Mouse (Mus musculus): ENCODE data around the gene Zfp865. TPM values are rescaled to one million over a fixed set of nuclear protein-coding genes. Genes with fewer than 3 reads are reported as not detected.
A peak's percentile ranks its signal among the peaks of the same experiment; 100 is the strongest.
"Not testable (repeated sequence)": the region's sequence is repeated elsewhere in the genome, so short reads cannot be mapped to it uniquely, and the experiment has no call there.

The Zfp865 gene
- polyA plus RNA-seq, 1 experiment from 2014 or later: 5.5 TPM

DNA sequence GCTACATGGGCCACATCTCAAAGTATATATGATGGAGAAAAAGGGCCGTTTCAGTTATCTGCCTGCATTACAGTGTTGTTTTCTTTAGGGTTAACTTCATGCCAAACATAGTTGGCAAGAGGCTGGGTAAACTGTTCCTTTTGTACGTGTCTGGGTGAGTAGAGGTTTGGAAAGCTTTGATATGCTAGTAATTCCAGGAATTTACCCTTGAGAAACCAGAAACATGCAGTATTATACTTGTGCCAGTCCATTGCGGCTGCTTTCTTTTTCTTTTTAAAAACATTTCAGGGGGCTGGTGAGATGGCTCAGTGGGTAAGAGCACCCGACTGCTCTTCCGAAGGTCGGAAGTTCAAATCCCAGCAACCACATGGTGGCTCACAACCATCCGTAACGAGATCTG, 23.2 kb upstream of the Zfp865 start:
- peaks cover 25% of the 10 kb centered on the region for H3K9me3 ChIP-seq (replicated peaks)
- DNase-seq (ENCODE audit: low spot score): no peak
- H3K4me1 ChIP-seq: peaks cover 42% of the 10 kb centered on the region
- H3K4me3 ChIP-seq: peak overlapping the region; percentile 78
- peaks cover 33% of the 10 kb centered on the region for H3K27me3 ChIP-seq (ENCODE audit: low read depth, poor library complexity, severe bottlenecking)
- peaks cover 28% of the 10 kb centered on the region for H3K36me3 ChIP-seq
- 78% methylated on average over 8 of the region's 8 CpGs for WGBS
- H3K27ac ChIP-seq (replicated peaks): no peak overlapping the region

DNA sequence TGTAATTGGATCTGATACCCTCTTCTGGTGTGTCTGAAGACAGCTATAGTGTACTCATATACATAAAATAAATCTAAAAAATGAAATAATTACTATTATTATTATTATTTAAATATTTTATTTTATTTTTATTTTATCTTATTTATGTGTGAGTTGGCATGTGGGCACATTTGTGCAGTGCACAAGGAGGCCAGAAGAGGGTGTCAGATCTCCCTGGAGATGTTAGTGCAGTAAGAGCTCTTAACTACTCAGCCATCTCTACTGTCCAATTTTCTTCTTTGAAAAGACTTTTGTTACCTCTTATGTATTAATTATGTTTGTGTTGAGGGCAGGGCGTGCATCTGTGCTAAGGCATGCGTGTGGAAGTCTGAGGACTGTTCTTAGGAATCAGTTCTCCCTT, 20.3 kb upstream of the Zfp865 start:
- H3K27ac ChIP-seq (replicated peaks): no peak overlapping the region
- DNase-seq (ENCODE audit: low spot score): no peak
- no peak overlapping the region for H3K4me3 ChIP-seq
- H3K36me3 ChIP-seq: no peaks in the 10 kb centered on the region
- H3K4me1 ChIP-seq: peaks cover 19% of the 10 kb centered on the region
- H3K9me3 ChIP-seq (replicated peaks): peaks cover 21% of the 10 kb centered on the region
- WGBS: 69% methylated on average over 2 of the region's 2 CpGs
- peaks cover 5% of the 10 kb centered on the region for H3K27me3 ChIP-seq (ENCODE audit: low read depth, poor library complexity, severe bottlenecking)

DNA sequence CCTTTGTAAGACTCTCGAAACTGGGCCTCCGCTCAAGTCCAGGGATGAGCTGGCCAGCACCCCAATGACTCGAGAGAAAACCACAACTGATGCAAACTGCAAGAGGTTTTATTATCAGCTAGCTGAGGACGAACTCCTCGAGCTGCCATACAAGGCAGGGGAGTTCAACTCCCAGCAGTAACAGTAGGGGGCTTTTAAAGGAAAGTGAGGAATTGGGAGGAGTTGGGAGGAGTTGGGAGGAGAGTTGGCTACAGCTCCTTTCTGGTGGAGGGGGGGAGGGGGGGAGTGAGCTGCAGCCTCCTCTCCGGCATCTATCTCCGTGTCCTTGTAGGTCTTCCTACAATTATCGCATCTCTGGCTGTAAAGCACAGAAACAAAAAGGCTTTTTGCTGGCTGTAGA, 17.3 kb upstream of the Zfp865 start:
- WGBS: 77% methylated on average over 8 of the region's 8 CpGs
- not testable (repeated sequence) for H3K4me3 ChIP-seq; H3K27me3 ChIP-seq (ENCODE audit: low read depth, poor library complexity, severe bottlenecking); H3K4me1 ChIP-seq; H3K27ac ChIP-seq (replicated peaks); DNase-seq (ENCODE audit: low spot score)
- peaks cover 22% of the 10 kb centered on the region for H3K36me3 ChIP-seq
- H3K9me3 ChIP-seq (replicated peaks): peaks cover 21% of the 10 kb centered on the region

DNA sequence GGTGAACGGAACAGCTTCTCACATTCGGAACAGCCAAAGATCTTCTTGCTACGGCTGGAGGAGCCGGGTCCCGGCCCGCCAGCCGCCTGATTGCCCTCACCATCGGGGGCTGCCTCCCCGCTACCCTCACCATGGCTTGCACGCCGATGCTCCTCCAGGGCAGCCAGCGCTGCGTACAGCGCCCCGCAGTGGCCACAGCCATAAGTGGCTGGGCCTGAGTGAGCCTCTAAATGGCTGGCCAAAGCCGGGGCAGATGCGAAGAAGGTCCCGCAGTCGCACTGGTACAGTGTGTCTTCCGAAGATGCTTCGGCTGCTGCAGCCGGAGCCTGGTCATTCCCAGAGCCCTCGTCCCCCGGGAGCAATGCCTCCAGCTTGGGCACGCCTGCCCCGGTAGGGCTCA, 11.9 kb upstream of the Zfp865 start:
- Histone ChIP-seq H3K36me3 (peaks cover 75% of the 10 kb centered on the region), H3K27ac (replicated peaks) (no peak overlapping the region), H3K9me3 (replicated peaks) (peaks cover 19% of the 10 kb centered on the region), H3K4me1 (peaks cover 2% of the 10 kb centered on the region), H3K4me3 (0 out of 2 replicates have a peak overlapping the region, but pooled peaks have one; percentile 11), H3K27me3 (ENCODE audit: low read depth, poor library complexity, severe bottlenecking) (no peaks in the 10 kb centered on the region)
- 95% methylated on average over 26 of the region's 26 CpGs for WGBS
- DNase-seq (ENCODE audit: low spot score): no peak

DNA sequence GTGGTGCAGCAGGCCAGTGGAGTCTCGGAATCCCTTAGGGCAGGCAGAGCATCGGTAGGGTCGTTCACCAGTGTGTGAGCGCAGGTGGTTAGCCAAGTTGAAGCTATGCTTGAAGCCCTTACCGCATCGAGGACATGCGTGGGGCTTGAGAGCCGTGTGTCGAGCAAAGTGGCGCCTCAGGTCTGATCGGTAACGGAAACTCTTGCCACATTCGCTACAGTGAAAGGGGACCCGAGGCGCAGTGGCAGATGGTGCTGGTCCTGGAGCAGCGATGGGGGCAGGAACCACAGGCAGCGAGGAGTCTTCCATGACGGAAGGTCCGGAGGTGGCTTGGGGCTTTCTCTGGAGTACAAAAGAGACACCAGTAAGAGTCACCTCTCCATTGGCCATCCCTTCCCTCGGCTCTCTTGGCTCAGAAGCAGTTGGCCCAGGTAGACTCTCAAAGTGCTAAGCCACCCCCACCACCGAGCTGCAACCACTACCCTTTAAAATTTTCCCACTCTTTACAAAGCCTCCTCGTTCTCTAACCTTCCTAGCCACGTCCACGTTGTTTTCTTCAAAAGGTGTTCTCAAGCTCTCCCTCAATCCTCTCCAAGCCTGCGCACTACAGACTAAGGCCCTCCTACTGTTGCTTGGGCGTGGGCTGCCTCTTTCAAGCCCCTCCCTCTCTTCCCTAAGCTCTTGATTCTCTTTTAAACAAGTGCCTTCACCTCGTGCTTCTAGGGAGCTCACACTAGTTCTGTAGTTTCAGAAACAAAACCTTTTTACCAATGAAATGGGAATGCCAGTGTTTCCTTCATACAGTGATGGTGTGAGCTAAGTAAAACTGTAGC, 7.3 kb upstream of the Zfp865 start:
- Histone ChIP-seq H3K27ac (replicated peaks) (no peak overlapping the region), H3K4me3 (peak overlapping the region; percentile 77), H3K9me3 (replicated peaks) (peaks cover 10% of the 10 kb centered on the region), H3K27me3 (ENCODE audit: low read depth, poor library complexity, severe bottlenecking) (no peaks in the 10 kb centered on the region), H3K36me3 (peaks cover 65% of the 10 kb centered on the region), H3K4me1 (peaks cover 15% of the 10 kb centered on the region)
- DNase-seq (ENCODE audit: low spot score): no peak
- 90% methylated on average over 27 of the region's 27 CpGs for WGBS

DNA sequence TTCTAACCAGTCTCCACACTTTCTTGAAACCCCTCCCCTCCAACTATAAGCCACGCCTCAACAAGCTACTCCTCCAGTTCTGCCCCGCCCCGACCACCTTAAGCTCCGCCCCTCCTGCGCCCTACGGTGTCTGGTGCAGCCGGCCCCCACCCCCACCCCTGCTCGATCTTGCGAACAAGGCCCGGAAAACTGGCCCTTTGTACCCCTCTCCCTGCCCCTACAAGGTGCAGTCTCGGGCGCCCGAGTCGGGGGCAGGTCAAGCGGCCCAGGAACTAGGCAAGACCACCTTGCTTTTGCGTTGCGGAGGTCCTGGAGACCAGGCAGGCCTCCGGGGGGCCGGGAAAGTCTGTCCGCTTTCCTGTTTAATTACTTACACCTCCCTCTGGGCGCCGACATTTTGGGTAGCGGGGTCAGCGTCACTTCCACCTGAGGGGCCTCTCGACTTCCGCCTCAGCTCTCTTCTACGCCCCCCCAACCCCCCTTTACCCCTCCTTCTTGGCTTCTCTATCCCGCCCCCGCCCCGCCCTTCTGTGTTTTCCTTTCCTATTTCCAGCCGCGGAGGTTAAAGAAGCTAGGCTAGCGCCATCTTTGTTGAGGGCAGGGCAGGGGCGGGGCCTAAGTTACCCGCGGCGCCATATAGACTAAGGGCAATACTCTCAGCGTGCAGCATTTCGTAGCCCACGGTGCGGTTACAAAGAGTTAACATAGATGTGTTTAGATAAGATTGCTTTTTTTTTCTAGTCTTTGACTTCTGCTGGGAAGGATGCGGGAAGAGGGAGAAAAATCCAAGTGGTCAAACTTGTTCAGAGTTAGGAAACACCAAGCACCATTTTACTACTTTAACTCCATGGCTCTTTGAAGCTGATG, 5.7 kb upstream of the Zfp865 start, which contains the start of the genes Zfp524 and Fiz1:
Zfp524 (plus strand) TSS at position 165 of the 867 bp plus-strand sequence.
Fiz1 (minus strand) TSS at position 447 of the 867 bp plus-strand sequence.
- Histone ChIP-seq H3K27ac (replicated peaks) (peak within 1 kb of the TSS; percentile 99), H3K9me3 (replicated peaks) (no peaks in the 10 kb centered on the region), H3K4me3 (peak within 1 kb of the TSS; percentile 77), H3K27me3 (ENCODE audit: low read depth, poor library complexity, severe bottlenecking) (no peaks in the 10 kb centered on the region), H3K36me3 (peaks cover 51% of the 10 kb centered on the region), H3K4me1 (peaks cover 19% of the 10 kb centered on the region)
- under 1% methylated on average over 42 of the region's 42 CpGs for WGBS
- peak; percentile 97 for DNase-seq (ENCODE audit: low spot score)

DNA sequence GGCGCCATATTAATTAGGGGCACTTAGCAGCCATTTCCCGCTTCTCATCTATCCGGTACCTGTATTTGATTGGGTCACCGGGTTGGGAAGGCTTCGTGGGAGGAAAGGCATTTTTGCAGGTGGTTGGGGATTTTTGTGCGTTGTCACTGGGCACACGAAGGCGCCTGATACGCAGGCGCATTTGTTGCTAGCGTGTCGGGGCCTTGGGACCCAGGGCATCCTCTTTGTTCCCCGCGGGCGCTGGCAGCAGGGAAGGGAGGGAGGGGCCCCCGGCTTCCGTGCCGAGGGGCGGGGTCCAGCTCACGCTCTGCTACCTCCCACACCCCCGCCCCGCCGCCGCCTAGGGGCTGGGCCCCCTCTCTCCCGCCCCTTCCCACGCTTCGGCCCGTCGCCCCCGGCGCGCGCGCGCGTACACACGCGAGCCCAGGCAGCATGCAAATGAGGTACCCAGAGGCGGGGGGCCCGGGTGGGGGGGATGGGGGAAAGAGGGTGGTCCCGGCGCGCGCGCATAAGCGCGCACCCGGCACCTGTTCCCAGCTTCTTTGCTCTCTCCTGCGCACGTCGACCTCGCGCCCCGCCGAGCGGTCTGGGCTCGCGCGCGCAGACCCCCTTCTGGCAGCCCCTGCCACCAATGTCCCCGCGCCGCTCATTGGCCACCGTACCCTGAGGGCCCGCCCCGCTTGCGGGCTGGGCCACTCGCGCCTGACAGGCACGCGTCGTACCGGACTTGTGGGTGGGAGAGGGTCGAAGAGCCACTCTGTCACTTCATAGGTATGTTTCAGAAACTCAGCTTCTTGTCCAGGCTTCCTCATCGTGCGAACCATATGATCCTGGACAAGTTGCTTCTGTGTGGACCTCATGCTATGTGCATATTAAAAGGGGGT, 4.8 kb upstream of the Zfp865 start, which contains the start of gene Gm44973:
Gm44973 (plus strand) TSS at position 379 of the 884 bp plus-strand sequence.
- peaks cover 42% of the 10 kb centered on the region for H3K36me3 ChIP-seq
- H3K4me1 ChIP-seq: peaks cover 20% of the 10 kb centered on the region
- peak within 1 kb of the TSS; percentile 99 for H3K27ac ChIP-seq (replicated peaks)
- H3K27me3 ChIP-seq (ENCODE audit: low read depth, poor library complexity, severe bottlenecking): no peaks in the 10 kb centered on the region
- WGBS: under 1% methylated on average over 65 of the region's 76 CpGs
- no peaks in the 10 kb centered on the region for H3K9me3 ChIP-seq (replicated peaks)
- peak within 1 kb of the TSS; percentile 77 for H3K4me3 ChIP-seq
- DNase-seq (ENCODE audit: low spot score): peak; percentile 98

DNA sequence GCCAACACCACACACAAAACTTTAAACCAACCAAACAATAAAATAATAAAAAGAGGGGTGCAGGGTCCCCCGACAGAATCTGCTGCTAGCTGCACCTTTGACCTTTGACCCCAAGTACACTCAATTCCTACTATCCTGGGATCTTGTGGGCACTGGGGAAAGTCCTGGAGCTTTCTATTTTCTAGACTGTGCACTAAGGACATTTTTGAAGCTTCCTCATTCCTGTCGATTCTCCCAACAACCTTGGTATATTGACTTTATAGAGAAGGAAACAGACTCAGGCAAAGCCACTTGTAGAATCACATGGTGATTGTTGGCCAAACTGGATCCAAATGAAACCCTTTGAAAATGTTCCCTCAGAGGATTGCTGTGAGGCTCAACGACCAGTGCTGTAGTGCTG, 4.1 kb upstream of the Zfp865 start:
- Histone ChIP-seq H3K27ac (replicated peaks) (peak overlapping the region; percentile 99), H3K4me1 (peaks cover 23% of the 10 kb centered on the region), H3K27me3 (ENCODE audit: low read depth, poor library complexity, severe bottlenecking) (no peaks in the 10 kb centered on the region), H3K9me3 (replicated peaks) (no peaks in the 10 kb centered on the region), H3K4me3 (peak overlapping the region; percentile 77), H3K36me3 (peaks cover 35% of the 10 kb centered on the region)
- 72% methylated on average over 3 of the region's 3 CpGs for WGBS
- DNase-seq (ENCODE audit: low spot score): no peak

DNA sequence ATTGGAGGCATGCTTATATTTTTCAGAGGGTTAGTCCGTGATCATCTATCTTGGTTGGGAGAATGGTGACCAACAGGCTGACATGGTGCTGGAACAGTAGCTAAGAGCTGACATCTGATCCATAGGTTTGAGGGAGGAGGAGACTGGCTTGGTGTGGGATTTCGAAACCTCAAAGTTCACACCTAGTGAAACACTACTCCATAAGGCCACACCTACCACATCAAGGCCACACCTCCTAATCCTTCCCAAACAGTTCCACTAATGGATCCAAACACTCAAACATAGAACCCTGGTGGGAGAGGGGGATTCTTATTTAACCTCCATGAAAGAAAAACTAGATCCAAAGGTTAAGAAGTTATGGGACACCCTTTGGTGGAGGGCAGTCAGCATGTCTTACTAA, 3.3 kb upstream of the Zfp865 start:
- no peak for DNase-seq (ENCODE audit: low spot score)
- Histone ChIP-seq H3K4me1 (peaks cover 31% of the 10 kb centered on the region), H3K9me3 (replicated peaks) (no peaks in the 10 kb centered on the region), H3K4me3 (no peak overlapping the region), H3K27me3 (ENCODE audit: low read depth, poor library complexity, severe bottlenecking) (no peaks in the 10 kb centered on the region), H3K27ac (replicated peaks) (no peak overlapping the region), H3K36me3 (peaks cover 33% of the 10 kb centered on the region)
- 100% methylated on average over 2 of the region's 2 CpGs for WGBS

DNA sequence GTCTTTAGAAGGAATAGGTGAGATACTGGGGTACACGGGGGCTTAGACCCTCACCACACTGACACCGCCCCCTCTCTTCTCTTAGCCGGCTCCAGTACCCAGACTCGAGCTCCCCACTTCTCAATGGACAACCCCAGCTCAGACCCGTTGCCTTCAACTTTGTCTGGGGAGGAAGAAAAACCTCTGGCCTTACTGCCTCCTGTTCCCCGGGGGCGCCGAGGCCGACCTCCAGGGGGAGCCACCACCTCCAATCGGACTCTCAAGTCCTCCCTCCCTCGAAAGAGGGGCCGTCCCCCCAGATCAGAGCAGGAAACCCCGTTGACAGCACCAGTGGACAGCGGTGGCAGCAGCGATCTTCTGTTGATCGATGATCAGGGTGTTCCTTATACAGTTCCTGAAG, 2.8 kb upstream of the Zfp865 start:
- no peak overlapping the region for H3K27ac ChIP-seq (replicated peaks)
- WGBS: 87% methylated on average over 16 of the region's 16 CpGs
- no peak overlapping the region; the same call in 1 of the 2 replicates for H3K4me3 ChIP-seq
- H3K4me1 ChIP-seq: peaks cover 35% of the 10 kb centered on the region
- no peaks in the 10 kb centered on the region for H3K27me3 ChIP-seq (ENCODE audit: low read depth, poor library complexity, severe bottlenecking)
- H3K36me3 ChIP-seq: peaks cover 33% of the 10 kb centered on the region
- no peaks in the 10 kb centered on the region for H3K9me3 ChIP-seq (replicated peaks)
- no peak for DNase-seq (ENCODE audit: low spot score)

DNA sequence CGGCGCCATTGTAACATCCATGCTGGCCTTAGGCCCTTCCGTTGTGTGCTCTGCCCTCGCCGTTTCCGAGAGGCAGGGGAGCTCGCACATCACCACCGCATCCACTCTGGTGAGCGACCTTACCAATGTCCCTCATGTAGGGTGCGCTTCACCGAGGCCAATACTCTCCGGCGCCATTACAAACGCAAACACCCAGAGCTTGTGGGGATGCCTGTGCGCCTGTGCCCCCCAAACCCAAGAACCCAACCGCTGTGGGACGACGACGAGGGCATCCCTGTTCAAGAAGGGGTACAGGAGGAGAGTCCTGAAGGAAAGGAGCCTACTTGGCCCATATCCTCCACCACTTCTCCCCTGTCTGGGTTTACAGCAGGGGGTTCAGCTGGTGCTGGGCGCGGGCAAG, 2.2 kb upstream of the Zfp865 start:
- no peaks in the 10 kb centered on the region for H3K27me3 ChIP-seq (ENCODE audit: low read depth, poor library complexity, severe bottlenecking)
- no peak overlapping the region for H3K27ac ChIP-seq (replicated peaks)
- H3K4me3 ChIP-seq: no peak overlapping the region; the same call in 1 of the 2 replicates
- no peak for DNase-seq (ENCODE audit: low spot score)
- 95% methylated on average over 21 of the region's 21 CpGs for WGBS
- H3K9me3 ChIP-seq (replicated peaks): no peaks in the 10 kb centered on the region
- peaks cover 38% of the 10 kb centered on the region for H3K4me1 ChIP-seq
- peaks cover 33% of the 10 kb centered on the region for H3K36me3 ChIP-seq

DNA sequence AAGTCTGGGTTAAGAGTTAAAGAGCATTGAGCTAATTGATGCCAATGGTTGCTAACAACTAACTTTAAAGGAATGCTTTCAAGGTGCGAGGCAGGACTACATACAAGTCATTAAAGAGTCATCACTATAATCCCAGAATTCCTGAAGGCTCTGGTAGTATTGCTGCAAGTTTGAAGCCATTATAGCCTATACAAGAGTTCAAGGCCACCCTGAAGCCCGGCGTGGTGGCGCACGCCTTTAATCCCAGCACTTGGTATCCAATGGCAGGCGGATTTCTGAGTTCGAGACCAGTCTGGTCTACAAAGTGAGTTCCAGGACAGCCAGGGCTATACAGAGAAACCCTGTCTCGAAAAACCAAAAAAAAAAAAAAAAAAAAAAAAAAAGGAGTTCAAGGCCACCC, 600 bp upstream of the Zfp865 start:
- 34% methylated on average over 8 of the region's 8 CpGs for WGBS
- peak overlapping the region; percentile 93 for H3K4me3 ChIP-seq
- not testable (repeated sequence) for DNase-seq (ENCODE audit: low spot score); H3K9me3 ChIP-seq (replicated peaks); H3K27me3 ChIP-seq (ENCODE audit: low read depth, poor library complexity, severe bottlenecking)
- peaks cover 46% of the 10 kb centered on the region for H3K36me3 ChIP-seq
- peak overlapping the region; percentile 96 for H3K27ac ChIP-seq (replicated peaks)
- H3K4me1 ChIP-seq: peaks cover 31% of the 10 kb centered on the region
